Mouse (Mus musculus) lung, embryonic 14.5 days (tissue): ENCODE data around the gene Ahr. TPM values are rescaled to one million over a fixed set of nuclear protein-coding genes. Genes with fewer than 3 reads are reported as not detected.

Experiments
- ATAC-seq: fragments of 200-750 bp; cut with Nextera tagmentation; 2 replicates; pipeline ENCODE4 v1.8.0; 2017; ENCODE audit warnings: mild to moderate bottlenecking, moderate TSS enrichment, moderate library complexity; ENCODE audit not compliant: insufficient read depth
- DNase-seq: peaks from one replicate; pipeline ENCODE4 v3.0.0-alpha.2; 2015
- H3K27ac ChIP-seq: fragments of 300-500 bp; sonication (generic); 2 replicates; pipeline ENCODE4 v1.5.1; 2014; ENCODE audit warnings: low read depth, mild to moderate bottlenecking, moderate library complexity
- H3K27me3 ChIP-seq: fragments of 300-500 bp; sonication (generic); 2 replicates; pipeline ENCODE4 v1.6.1; 2014; ENCODE audit warnings: low read length, control low read depth; ENCODE audit not compliant: insufficient read depth
- H3K36me3 ChIP-seq: fragments of 300-500 bp; sonication (generic); 2 replicates; pipeline ENCODE4 v1.6.1; 2014; ENCODE audit warnings: control low read depth; ENCODE audit not compliant: insufficient read depth
- H3K4me1 ChIP-seq: fragments of 300-500 bp; sonication (generic); 2 replicates; pipeline ENCODE4 v1.6.1; 2014; ENCODE audit warnings: antibody characterized with exemption, control low read depth; ENCODE audit not compliant: insufficient read depth
- H3K4me2 ChIP-seq: fragments of 300-500 bp; sonication (generic); 2 replicates; pipeline ENCODE4 v1.6.1; 2014; ENCODE audit warnings: mild to moderate bottlenecking
- H3K4me3 ChIP-seq: fragments of 300-500 bp; sonication (generic); 2 replicates; pipeline ENCODE4 v1.5.1; 2014; ENCODE audit warnings: low read depth, low read length
- H3K9ac ChIP-seq: fragments of 300-500 bp; sonication (generic); 2 replicates; pipeline ENCODE4 v1.6.1; 2014
- H3K9me3 ChIP-seq: fragments of 300-500 bp; sonication (generic); 2 replicates; pipeline ENCODE4 v1.6.1; 2016; ENCODE audit warnings: low read depth, low read length, control low read depth
- CTCF ChIP-seq: IDR thresholded peaks from 2 replicates; pipeline ENCODE4 v1.5.1; 2016; ENCODE audit warnings: antibody characterized with exemption, low read depth
- WGBS: fragments of 180-500 bp; shearing (Covaris S2); extraction: QIAGEN DNeasy Blood & Tissue Kit; methylation state at CpG from one replicate; pipeline ENCODE4 v1.1.7; 2014; 5-methylcytosine and 5-hydroxymethylcytosine counted together
- polyA plus RNA-seq: library from polyadenylated mRNA; unstranded; fragments of >200 nt; fragmentation: Nextera tagmentation; extraction: Ambion mirVana; gene quantifications from 2 replicates; pipeline ENCODE4 v1.2.1, GENCODE M21; 2014

Ahr gene
- polyA plus RNA-seq, 1 experiment from 2014 or later: 24.1 TPM

- Histone ChIP-seq H3K4me2 (no peak overlapping the region), H3K27ac (no peak overlapping the region), H3K4me1 (no peaks in the 10 kb centered on the region), H3K9ac (no peak overlapping the region), H3K4me3 (no peak overlapping the region), H3K9me3 (no peaks in the 10 kb centered on the region), H3K36me3 (no peaks in the 10 kb centered on the region), H3K27me3 (no peaks in the 10 kb centered on the region)
- no peak for TF ChIP-seq CTCF
- 50% methylated on average over 3 of the region's 3 CpGs for WGBS
- DNase-seq (peak; percentile 38), ATAC-seq (no peak)
These were observed 75.2 kb downstream of the Ahr start for GRCm38 (mm10) chr12:35459662-35460061.
